Mouse (Mus musculus) cerebellum, adult 2 months (tissue): ENCODE data around the gene Crim1. TPM values are rescaled to one million over a fixed set of nuclear protein-coding genes. Genes with fewer than 3 reads are reported as not detected.
"Not testable (repeated sequence)": the region's sequence is repeated elsewhere in the genome, so short reads cannot be mapped to it uniquely, and the experiment has no call there.

Source experiments
- DNase-seq, 2 experiments: peaks; one replicate each; pipeline ENCODE4 v3.0.0; 2021
- H3K27ac ChIP-seq: fragments of 200-500 bp; 2 replicates; pipeline ENCODE4 v1.5.1; 2012; ENCODE audit warnings: low read length, control low read depth, inconsistent platforms; ENCODE audit not compliant: insufficient read depth
- H3K27me3 ChIP-seq: fragments of 200-500 bp; 2 replicates; pipeline ENCODE4 v1.6.1; 2012; ENCODE audit warnings: inconsistent platforms, mild to moderate bottlenecking, low read length, moderate library complexity; ENCODE audit not compliant: control insufficient read depth, insufficient read depth
- H3K4me1 ChIP-seq: fragments of 200-500 bp; 2 replicates; pipeline ENCODE4 v1.6.1; 2011; ENCODE audit warnings: low read length; ENCODE audit not compliant: control insufficient read depth, insufficient read depth
- H3K4me3 ChIP-seq: fragments of 200-500 bp; replicated peaks from 2 replicates; pipeline ENCODE3; 2011; ENCODE audit warnings: mild to moderate bottlenecking, low read depth, low read length, control low read depth; ENCODE audit not compliant: insufficient read depth
- CTCF ChIP-seq: fragments of 200-500 bp; IDR thresholded peaks from 2 replicates; pipeline ENCODE4 v1.5.1; 2011; ENCODE audit warnings: low read depth, mild to moderate bottlenecking, control low read depth, low read length, moderate library complexity, borderline replicate concordance; ENCODE audit not compliant: insufficient read depth
- POLR2A ChIP-seq: fragments of 200-500 bp; IDR thresholded peaks from 2 replicates; pipeline ENCODE4 v1.6.1; 2011; ENCODE audit warnings: low read length, control low read depth, borderline replicate concordance; ENCODE audit not compliant: insufficient read depth
- WGBS: fragments of 180-500 bp; shearing (Covaris S2); methylation state at CpG from one replicate; pipeline ENCODE4 v1.1.7; 2018; 5-methylcytosine and 5-hydroxymethylcytosine counted together
- polyA plus RNA-seq: library from polyadenylated mRNA; depleted of rRNA; stranded (reverse); fragments of >200 nt; gene quantifications from 2 replicates; pipeline ENCODE4 v1.2.3, GENCODE M21; 2012

The Crim1 gene
- polyA plus RNA-seq, 1 experiment, result 34.4 TPM

GRCm38 (mm10) chr17:78245444-78245843, 45.4 kb downstream of the Crim1 start:
- DNase-seq, result no peak
- Histone ChIP-seq H3K4me1 (no peaks in the 10 kb centered on the region), H3K27me3 (no peaks in the 10 kb centered on the region), H3K4me3 (no peak overlapping the region), H3K27ac (no peak overlapping the region)
- TF ChIP-seq CTCF (no peak), POLR2A (no peak)
- 75% methylated on average over 4 of the region's 4 CpGs for WGBS

- H3K27me3 ChIP-seq, result no peaks in the 10 kb centered on the region
- DNase-seq, result no peak
- H3K4me3 ChIP-seq, result no peak overlapping the region
- WGBS, result 69% methylated on average over 11 of the region's 11 CpGs
- no peak overlapping the region for H3K27ac ChIP-seq
- TF ChIP-seq CTCF, result no peak
- no peak for TF ChIP-seq POLR2A
- no peaks in the 10 kb centered on the region for H3K4me1 ChIP-seq
Measured at GRCm38 (mm10) chr17:78246634-78247383, 46.8 kb downstream of the Crim1 start.

GRCm38 (mm10) chr17:78248197-78248596, 48.1 kb downstream of the Crim1 start:
- 90% methylated on average over 5 of the region's 5 CpGs for WGBS
- DNase-seq, result no peak
- H3K4me1 ChIP-seq, result no peaks in the 10 kb centered on the region
- no peak for TF ChIP-seq CTCF
- TF ChIP-seq POLR2A, result no peak
- H3K27ac ChIP-seq, result no peak overlapping the region
- H3K4me3 ChIP-seq, result no peak overlapping the region
- H3K27me3 ChIP-seq, result no peaks in the 10 kb centered on the region

- DNase-seq, result no peak
- WGBS, result 86% methylated on average over 3 of the region's 3 CpGs
- Histone ChIP-seq H3K4me1 (no peaks in the 10 kb centered on the region), H3K27me3 (no peaks in the 10 kb centered on the region), H3K4me3 (no peak overlapping the region), H3K27ac (no peak overlapping the region)
- TF ChIP-seq POLR2A (no peak), CTCF (no peak)
Measured at GRCm38 (mm10) chr17:78248943-78249342, 48.9 kb downstream of the Crim1 start.

GRCm38 (mm10) chr17:78250149-78250938, 50.3 kb downstream of the Crim1 start:
- Histone ChIP-seq H3K27ac (no peak overlapping the region), H3K27me3 (no peaks in the 10 kb centered on the region), H3K4me3 (no peak overlapping the region), H3K4me1 (no peaks in the 10 kb centered on the region; the same call in 1 of the 2 replicates)
- no peak for DNase-seq
- no peak for TF ChIP-seq POLR2A
- no peak for TF ChIP-seq CTCF
- WGBS, result 82% methylated on average over 14 of the region's 14 CpGs

GRCm38 (mm10) chr17:78253587-78253986, 53.5 kb downstream of the Crim1 start:
- DNase-seq, H3K27ac ChIP-seq, H3K27me3 ChIP-seq, H3K4me1 ChIP-seq, H3K4me3 ChIP-seq: not testable (repeated sequence)
- WGBS, result 91% methylated on average over 2 of the region's 2 CpGs

- TF ChIP-seq POLR2A, result no peak
- TF ChIP-seq CTCF, result no peak
- Histone ChIP-seq H3K27ac (no peak overlapping the region), H3K27me3 (no peaks in the 10 kb centered on the region), H3K4me1 (no peaks in the 10 kb centered on the region; the same call in 1 of the 2 replicates), H3K4me3 (no peak overlapping the region)
- DNase-seq, result no peak
- WGBS, result 30% methylated on average over 8 of the region's 8 CpGs
Measured at GRCm38 (mm10) chr17:78254256-78254655, 54.2 kb downstream of the Crim1 start.

GRCm38 (mm10) chr17:78255711-78256110, 55.7 kb downstream of the Crim1 start:
- Histone ChIP-seq H3K4me3 (no peak overlapping the region), H3K27ac (no peak overlapping the region), H3K27me3 (no peaks in the 10 kb centered on the region), H3K4me1 (no peaks in the 10 kb centered on the region; the same call in 1 of the 2 replicates)
- TF ChIP-seq CTCF, result no peak
- TF ChIP-seq POLR2A, result no peak
- DNase-seq, result no peak
- 97% methylated on average over 9 of the region's 9 CpGs for WGBS
